Mouse (Mus musculus) neural tube, embryonic 11.5 days (tissue): Measurements from ENCODE around the gene Mmp10. TPM values are rescaled to one million over a fixed set of nuclear protein-coding genes. Genes with fewer than 3 reads are reported as not detected.

Experiments used
- polyA plus RNA-seq: library from polyadenylated mRNA; unstranded; fragments of >200 nt; fragmentation: Nextera tagmentation; extraction: Ambion mirVana; gene quantifications from 2 replicates; pipeline ENCODE4 v1.2.1, GENCODE M21; 2014

Mmp10 gene
- polyA plus RNA-seq, 1 experiment from 2014 or later, result not detected

Other genes with a start within 250 kb of the Mmp10 start
- not detected in 2 replicates for gene Mmp13, start 229.8 kb upstream of the Mmp10 start, polyA plus RNA-seq
- 0.35 TPM in 1 of 2 replicates, not detected in the other for gene Mmp12, start 158.0 kb upstream of the Mmp10 start, polyA plus RNA-seq
- not detected in 2 replicates for gene Mmp1b, start 114.3 kb upstream of the Mmp10 start, polyA plus RNA-seq
- not detected in 2 replicates for gene Mmp3, start 56.5 kb upstream of the Mmp10 start, polyA plus RNA-seq
- gene Mmp8, start 56.1 kb downstream of the Mmp10 start, polyA plus RNA-seq, result not detected in 2 replicates
- gene Mmp27, start 69.0 kb downstream of the Mmp10 start, polyA plus RNA-seq, result not detected in 2 replicates
- not detected in 2 replicates for gene Mmp20, start 125.9 kb downstream of the Mmp10 start, polyA plus RNA-seq
- not detected in 2 replicates for gene Mmp7, start 189.7 kb downstream of the Mmp10 start, polyA plus RNA-seq